Mouse (Mus musculus) embryonic facial prominence, embryonic 11.5 days (tissue): ENCODE measurements around the gene Dnah14. TPM values are rescaled to one million over a fixed set of nuclear protein-coding genes. Genes with fewer than 3 reads are reported as not detected.

ENCODE experiments used
- ATAC-seq: fragments of 200-750 bp; cut with Nextera tagmentation; replicated peaks from 2 replicates; pipeline ENCODE4 v1.8.0; 2017; ENCODE audit warnings: low read depth; ENCODE audit not compliant: insufficient number of reproducible peaks, low FRiP score, low TSS enrichment
- DNase-seq: peaks from one replicate; pipeline ENCODE4 v3.0.0-alpha.2; 2015; ENCODE audit warnings: low spot score
- H3K27ac ChIP-seq: fragments of 300-500 bp; sonication (generic); replicated peaks from 2 replicates; pipeline ENCODE4 v1.5.1; 2014; ENCODE audit warnings: mild to moderate bottlenecking, low read depth, low read length, control low read depth
- H3K27me3 ChIP-seq: fragments of 300-500 bp; sonication (generic); 2 replicates; pipeline ENCODE4 v1.6.1; 2014; ENCODE audit warnings: mild to moderate bottlenecking, low read length, moderate library complexity, mixed read lengths; ENCODE audit not compliant: control insufficient read depth, insufficient read depth
- H3K36me3 ChIP-seq: fragments of 300-500 bp; sonication (generic); replicated peaks from 2 replicates; pipeline ENCODE4 v1.6.1; 2014; ENCODE audit warnings: low read depth, mild to moderate bottlenecking, low read length, moderate library complexity, mixed read lengths; ENCODE audit not compliant: control insufficient read depth, insufficient read depth
- H3K4me1 ChIP-seq: fragments of 300-500 bp; sonication (generic); 2 replicates; pipeline ENCODE4 v1.6.1; 2014; ENCODE audit warnings: low read length, mixed read lengths; ENCODE audit not compliant: control insufficient read depth, insufficient read depth
- H3K4me2 ChIP-seq: fragments of 300-500 bp; sonication (generic); 2 replicates; pipeline ENCODE4 v1.6.1; 2014; ENCODE audit warnings: low read depth, mild to moderate bottlenecking, control low read depth, low read length, moderate library complexity
- H3K4me3 ChIP-seq: fragments of 300-500 bp; sonication (generic); 2 replicates; pipeline ENCODE4 v1.5.1; 2014; ENCODE audit warnings: low read depth, low read length, control low read depth
- H3K9ac ChIP-seq: fragments of 300-500 bp; sonication (generic); replicated peaks from 2 replicates; pipeline ENCODE4 v1.6.1; 2014; ENCODE audit warnings: mild to moderate bottlenecking, control low read depth, low read length
- H3K9me3 ChIP-seq: fragments of 300-500 bp; sonication (generic); replicated peaks from 2 replicates; pipeline ENCODE4 v1.6.1; 2016; ENCODE audit warnings: mild to moderate bottlenecking, low read length, inconsistent platforms, mixed read lengths; ENCODE audit not compliant: control insufficient read depth
- WGBS: fragments of 180-500 bp; shearing (Covaris S2); extraction: QIAGEN DNeasy Blood & Tissue Kit; methylation state at CpG from one replicate; pipeline ENCODE4 v1.1.7; 2014; 5-methylcytosine and 5-hydroxymethylcytosine counted together
- polyA plus RNA-seq: library from polyadenylated mRNA; unstranded; fragments of >200 nt; fragmentation: Nextera tagmentation; extraction: Ambion mirVana; gene quantifications from 2 replicates; pipeline ENCODE4 v1.2.1, GENCODE M21; 2014

Dnah14 gene
- polyA plus RNA-seq, 1 experiment from 2014 or later, result 1.9 TPM

DNA sequence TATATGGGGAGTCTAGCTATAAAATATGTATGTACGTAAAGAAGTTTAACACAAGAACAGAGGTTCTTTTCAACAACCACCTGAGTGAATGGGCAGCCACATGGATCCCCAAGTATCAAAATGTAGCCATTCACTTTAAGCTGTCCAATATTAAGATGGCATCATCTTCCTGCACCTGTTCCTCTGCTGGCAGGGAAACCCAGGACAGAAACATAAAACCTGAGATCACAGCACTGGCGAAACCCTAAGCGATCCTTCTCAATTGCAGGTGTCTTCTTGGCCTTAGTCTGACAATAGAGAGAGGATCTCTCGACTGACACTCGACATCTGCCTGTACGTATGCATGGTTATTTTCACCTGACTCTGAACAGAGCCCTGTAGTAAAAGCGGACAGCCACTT lies 250.4 kb downstream of the Dnah14 start:
- Histone ChIP-seq H3K27ac (no peak overlapping the region), H3K9ac (no peak overlapping the region), H3K27me3 (no peaks in the 10 kb centered on the region), H3K4me3 (no peak overlapping the region), H3K4me1 (no peaks in the 10 kb centered on the region), H3K9me3 (no peaks in the 10 kb centered on the region), H3K36me3 (peaks cover 16% of the 10 kb centered on the region), H3K4me2 (no peak overlapping the region)
- no peak for ATAC-seq
- no peak for DNase-seq
- 93% methylated on average over 7 of the region's 7 CpGs for WGBS

DNA sequence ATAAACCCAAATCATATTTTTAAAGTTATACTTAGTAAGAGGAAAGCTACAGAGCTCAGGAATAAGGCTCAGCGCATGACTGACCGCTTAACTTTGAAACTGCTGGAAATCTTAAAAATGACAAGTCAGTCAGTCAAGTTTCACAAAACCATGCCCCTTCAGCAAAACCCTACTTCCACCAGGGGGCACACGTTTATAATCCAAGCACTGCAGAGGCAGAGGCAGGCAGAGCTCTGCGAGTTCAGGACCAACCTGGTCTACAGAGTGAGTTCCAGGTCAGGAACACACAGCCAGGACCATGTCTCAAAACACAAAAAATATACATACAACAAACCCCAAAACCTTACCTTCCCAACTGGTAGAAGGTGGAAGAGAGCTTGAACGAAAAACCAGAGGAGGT lies 252.0 kb downstream of the Dnah14 start:
- Histone ChIP-seq H3K36me3 (peaks cover 16% of the 10 kb centered on the region), H3K4me3 (no peak overlapping the region), H3K4me2 (no peak overlapping the region), H3K27ac (no peak overlapping the region), H3K9ac (no peak overlapping the region), H3K27me3 (no peaks in the 10 kb centered on the region), H3K4me1 (no peaks in the 10 kb centered on the region), H3K9me3 (no peaks in the 10 kb centered on the region)
- ATAC-seq, result no peak
- DNase-seq, result no peak
- 87% methylated on average over 5 of the region's 5 CpGs for WGBS

DNA sequence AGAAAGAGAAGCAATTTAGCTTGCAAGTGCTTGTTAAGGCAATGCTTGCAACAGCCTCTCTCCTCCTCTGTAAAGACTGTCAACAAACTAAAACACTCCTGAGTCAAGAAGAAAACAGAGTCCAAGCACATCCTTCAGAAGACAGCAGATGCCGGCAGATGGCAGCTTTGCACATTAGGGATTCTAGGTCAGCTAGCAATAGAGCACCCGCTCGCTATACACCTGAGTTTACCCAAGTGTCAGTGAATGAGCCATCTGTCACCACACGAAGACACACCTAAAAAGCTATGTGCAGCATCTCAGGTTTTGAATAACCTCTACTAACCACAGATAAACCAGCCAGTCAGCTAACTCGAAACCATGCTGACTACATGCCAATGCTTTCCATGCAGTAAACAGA lies 256.4 kb downstream of the Dnah14 start:
- DNase-seq (no peak), ATAC-seq (no peak)
- H3K4me2 ChIP-seq, result no peak overlapping the region
- H3K4me1 ChIP-seq, result no peaks in the 10 kb centered on the region
- WGBS, result 95% methylated on average over 5 of the region's 5 CpGs
- H3K36me3 ChIP-seq, result peaks cover 8% of the 10 kb centered on the region
- no peak overlapping the region for H3K4me3 ChIP-seq
- H3K9me3 ChIP-seq, result no peaks in the 10 kb centered on the region
- no peak overlapping the region for H3K27ac ChIP-seq
- no peak overlapping the region for H3K9ac ChIP-seq
- H3K27me3 ChIP-seq, result no peaks in the 10 kb centered on the region

DNA sequence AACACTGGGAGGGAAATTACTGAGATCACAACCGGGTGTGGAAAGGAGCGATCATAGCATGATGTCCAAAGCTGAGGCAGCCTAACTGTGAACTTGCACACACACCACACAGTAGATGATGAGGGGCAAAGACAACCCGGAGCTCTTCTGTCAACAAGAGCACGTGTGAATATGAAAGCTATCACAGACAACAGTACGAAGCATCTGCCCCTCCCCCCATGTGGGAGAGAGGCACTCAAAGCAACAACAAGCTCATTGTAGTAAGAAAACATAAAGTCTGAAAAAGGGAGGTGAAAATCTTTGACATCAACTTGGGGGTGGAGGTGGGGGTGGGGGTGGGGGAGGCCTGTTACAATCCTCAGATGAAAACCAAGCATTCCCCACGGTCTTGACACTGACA lies 256.8 kb downstream of the Dnah14 start:
- DNase-seq (no peak), ATAC-seq (no peak)
- no peaks in the 10 kb centered on the region for H3K27me3 ChIP-seq
- H3K36me3 ChIP-seq, result peaks cover 4% of the 10 kb centered on the region
- no peak overlapping the region for H3K27ac ChIP-seq
- no peaks in the 10 kb centered on the region for H3K4me1 ChIP-seq
- WGBS, result 82% methylated on average over 6 of the region's 6 CpGs
- H3K4me3 ChIP-seq, result no peak overlapping the region
- H3K4me2 ChIP-seq, result no peak overlapping the region
- H3K9me3 ChIP-seq, result no peaks in the 10 kb centered on the region
- H3K9ac ChIP-seq, result no peak overlapping the region

DNA sequence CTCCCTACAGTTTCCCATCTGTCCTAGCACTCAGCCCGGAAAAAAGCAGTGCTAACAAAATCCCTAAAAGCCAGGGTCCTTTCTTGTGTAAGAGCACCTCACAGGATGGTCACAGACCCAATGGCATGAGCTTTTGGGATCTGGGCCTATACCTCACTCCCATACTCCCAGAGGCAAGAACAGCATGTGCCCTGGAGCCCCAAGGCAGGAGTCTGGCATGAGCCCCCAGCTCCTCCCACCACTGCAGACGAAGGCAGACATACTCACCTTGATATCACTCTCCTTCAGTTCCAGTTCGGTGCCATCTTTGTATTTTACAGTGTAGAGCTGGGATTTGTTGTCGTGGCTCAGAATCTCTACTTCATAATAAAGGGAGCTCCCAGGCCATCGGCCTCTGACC lies 261.8 kb downstream of the Dnah14 start:
- H3K27me3 ChIP-seq, result no peaks in the 10 kb centered on the region
- no peaks in the 10 kb centered on the region for H3K9me3 ChIP-seq
- peaks cover 2% of the 10 kb centered on the region; the same call in 1 of the 2 replicates for H3K4me1 ChIP-seq
- no peak overlapping the region for H3K27ac ChIP-seq
- no peak for ATAC-seq
- H3K36me3 ChIP-seq, result no peaks in the 10 kb centered on the region; the same call in none of the 2 replicates
- H3K9ac ChIP-seq, result no peak overlapping the region
- H3K4me3 ChIP-seq, result no peak overlapping the region
- DNase-seq, result no peak
- WGBS, result 78% methylated on average over 5 of the region's 5 CpGs
- H3K4me2 ChIP-seq, result no peak overlapping the region

DNA sequence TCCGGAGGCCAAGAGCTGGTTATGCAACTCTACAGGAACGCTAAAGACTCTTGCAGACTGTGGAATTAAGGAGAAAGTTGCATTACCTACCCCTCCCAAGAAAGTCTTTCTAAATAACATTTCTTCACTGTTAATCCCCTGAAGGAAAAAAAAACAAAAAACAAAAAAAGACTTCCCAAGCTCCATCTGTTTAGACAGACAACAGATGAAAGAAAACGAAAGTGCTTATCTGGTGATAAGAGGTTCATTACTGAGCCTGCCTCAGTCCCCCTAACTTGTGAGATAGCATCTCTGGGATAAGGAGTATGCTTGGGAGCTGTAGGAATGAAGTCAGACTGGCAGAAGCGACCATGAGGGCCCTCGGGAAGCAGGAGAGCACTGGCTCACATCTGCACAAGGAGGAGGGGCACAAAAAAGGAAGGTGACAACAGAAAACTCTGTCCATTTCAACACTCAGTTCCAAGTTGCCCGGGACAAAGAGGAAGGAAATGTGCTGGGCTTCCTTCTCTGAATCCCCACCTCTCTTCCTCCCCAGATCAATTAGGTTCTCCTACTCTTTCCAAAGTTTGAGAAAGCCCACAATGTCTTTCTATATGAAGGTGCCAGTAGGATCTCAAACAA lies 263.5 kb downstream of the Dnah14 start:
- H3K4me1 ChIP-seq, result peaks cover 2% of the 10 kb centered on the region; the same call in 1 of the 2 replicates
- no peak overlapping the region for H3K27ac ChIP-seq
- 16% methylated on average over 6 of the region's 6 CpGs for WGBS

DNA sequence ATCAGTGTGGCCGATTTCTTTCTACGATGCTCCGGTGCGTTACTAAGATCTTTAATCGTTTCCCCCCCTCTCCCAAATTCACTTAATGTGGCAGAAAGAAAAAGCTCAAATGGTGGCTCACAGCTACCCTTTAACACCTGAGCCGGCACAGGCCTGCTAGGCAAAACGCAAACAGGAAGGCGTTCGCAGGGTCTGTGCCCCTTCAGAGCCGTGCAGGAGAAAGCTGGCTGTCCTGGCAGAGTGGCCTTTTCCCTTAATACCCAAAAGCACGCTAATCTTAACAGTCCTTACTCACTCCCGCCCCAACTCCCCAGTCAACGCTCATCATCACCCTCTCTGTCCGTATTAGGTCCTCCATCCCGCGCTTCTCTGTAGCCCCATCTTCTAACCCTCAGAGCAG lies 265.0 kb downstream of the Dnah14 start:
- Histone ChIP-seq H3K4me3 (peak overlapping the region; percentile 87), H3K27me3 (no peaks in the 10 kb centered on the region), H3K4me1 (peaks cover 2% of the 10 kb centered on the region; the same call in 1 of the 2 replicates), H3K9ac (peak overlapping the region; percentile 92), H3K36me3 (no peaks in the 10 kb centered on the region), H3K9me3 (no peaks in the 10 kb centered on the region), H3K4me2 (peak overlapping the region; percentile 81), H3K27ac (peak overlapping the region; percentile 92)
- no peak for ATAC-seq
- WGBS, result under 1% methylated on average over 16 of the region's 16 CpGs
- DNase-seq, result peak; percentile 48

More for the DNA sequence above, 263.5 kb downstream of the Dnah14 start:
- no peak for DNase-seq
- ATAC-seq, result no peak
- Histone ChIP-seq H3K9ac (no peak overlapping the region), H3K4me2 (peak overlapping the region; percentile 1; the same call in 1 of the 2 replicates), H3K4me3 (0 out of 2 replicates have a peak overlapping the region, but pooled peaks have one; percentile 7), H3K36me3 (no peaks in the 10 kb centered on the region; the same call in 1 of the 2 replicates), H3K9me3 (no peaks in the 10 kb centered on the region), H3K27me3 (no peaks in the 10 kb centered on the region)

DNA sequence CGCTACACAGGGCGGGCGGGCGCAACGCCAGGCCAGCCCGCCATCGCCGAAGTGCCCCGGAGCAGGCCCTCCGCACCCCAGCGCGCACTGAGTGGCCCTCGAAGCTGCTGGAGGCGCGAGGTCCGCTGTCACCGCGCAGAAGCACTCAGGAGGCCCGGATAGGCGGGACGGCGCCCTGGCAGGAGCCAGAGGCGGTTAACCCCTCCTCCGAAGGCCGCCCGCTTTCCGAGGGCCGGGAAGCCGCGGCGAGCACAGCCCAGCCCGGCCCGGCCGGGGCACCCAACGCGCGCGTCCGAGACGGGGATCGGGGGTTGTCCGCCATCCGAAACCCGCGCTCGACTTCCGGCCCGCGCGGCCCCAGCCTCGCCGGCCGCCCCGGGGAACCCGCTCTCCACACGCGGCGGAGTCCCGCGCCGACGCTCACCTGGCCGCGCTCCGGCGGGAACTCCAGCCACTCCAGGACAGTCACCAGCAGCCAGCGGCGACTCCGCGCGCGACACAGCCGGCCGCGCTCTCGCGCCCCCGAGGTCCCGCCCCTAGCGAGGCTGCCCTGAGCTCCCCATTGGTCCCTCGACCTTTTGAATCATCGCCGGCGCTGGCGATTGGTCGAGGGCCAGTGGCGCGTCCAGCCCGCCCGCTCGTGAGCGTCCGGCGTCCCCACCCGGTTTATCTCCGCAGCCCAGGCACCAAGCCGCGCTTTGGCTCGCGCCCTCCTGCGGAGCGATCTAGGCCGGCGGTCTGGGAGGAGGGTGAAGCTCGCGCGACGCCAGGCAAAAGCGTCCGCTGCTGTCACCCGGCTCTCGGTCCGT lies 265.7 kb downstream of the Dnah14 start:
- Histone ChIP-seq H3K4me1 (peaks cover 2% of the 10 kb centered on the region; the same call in 1 of the 2 replicates), H3K9ac (peak overlapping the region; percentile 92)
- under 1% methylated on average over 103 of the region's 113 CpGs for WGBS

More for the DNA sequence above, 265.7 kb downstream of the Dnah14 start:
- H3K27me3 ChIP-seq, result no peaks in the 10 kb centered on the region
- no peaks in the 10 kb centered on the region for H3K9me3 ChIP-seq
- peak overlapping the region; percentile 87 for H3K4me3 ChIP-seq
- ATAC-seq, result peak; percentile 98
- H3K36me3 ChIP-seq, result no peaks in the 10 kb centered on the region
- peak; percentile 97 for DNase-seq
- peak overlapping the region; percentile 92 for H3K27ac ChIP-seq
- H3K4me2 ChIP-seq, result peak overlapping the region; percentile 81
